Mouse (Mus musculus): ENCODE data around the gene Pik3r5.

DNA sequence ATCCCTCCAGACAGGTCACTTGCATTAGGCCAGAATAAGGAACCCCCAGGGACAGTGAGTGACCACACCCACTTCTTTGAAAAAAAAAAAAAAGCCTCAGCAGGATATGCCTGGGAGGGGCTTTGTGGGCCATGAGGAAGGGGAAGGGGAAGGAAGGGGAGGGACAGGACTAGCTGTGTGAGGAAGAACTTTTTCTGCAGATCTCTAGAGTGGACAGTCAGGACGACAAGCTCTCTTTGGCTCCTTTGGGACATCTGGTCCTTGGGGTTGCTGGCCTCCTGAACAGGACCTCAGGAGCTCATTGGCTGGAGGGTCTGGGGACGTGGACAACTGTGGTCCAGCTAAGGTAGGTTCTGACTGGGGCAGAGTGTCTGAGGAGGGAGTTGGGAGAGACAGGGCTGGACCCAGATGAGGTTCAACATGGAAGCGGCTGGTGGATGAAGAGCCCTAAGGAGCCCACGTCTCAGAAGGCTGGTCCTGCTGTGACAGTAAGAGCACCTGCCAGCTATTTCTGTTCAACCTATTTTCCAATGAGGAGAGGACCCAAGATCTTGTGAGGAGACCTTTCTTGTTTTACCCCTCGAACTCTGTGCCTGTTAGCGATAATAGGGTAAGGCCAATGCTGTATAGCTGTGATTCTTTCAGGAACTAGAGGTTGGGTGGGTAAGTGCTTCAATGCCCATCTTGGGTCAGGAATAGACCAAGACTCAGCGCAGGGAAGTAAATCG lies 71.1 kb downstream of the Pik3r5 start, which contains the start of gene Pik3r6:
- TF ChIP-seq EP300 (IDR thresholded peaks at IDR 0.05; ENCODE audit: low read depth in 1 of 2, low read length in 2 of 2) = no peak
- peak; percentile 94 for TF ChIP-seq ZNF384 (IDR thresholded peaks at IDR 0.05; ENCODE audit: low read depth, low read length)
